In genomic region chr2:18774326-18774725, GRCm38 (mm10) we compare ENCODE assay signal across 18 mouse cellular contexts.
DNase-seq lines count a peak whose midpoint lies in the region; ATAC-seq and TF ChIP-seq lines count a peak whose summit lies in the region.
"Had no signal": no experiment of that assay in that cellular context is flagged by ENCODE, and none has a peak within 500 bp of the region (broad histone marks: within the 10 kb centered on the region; RNA-seq: fewer than 3 reads in every experiment).

No protein-coding gene starts in this region.

- H3K27me3 ChIP-seq in liver, adult 2 months (ENCODE audit: control insufficient read depth, insufficient read depth, low read length) = no peaks in the 10 kb centered on the region
- no peaks in the 10 kb centered on the region for H3K27me3 ChIP-seq in intestine, embryonic 16.5 days (replicated peaks; ENCODE audit: control insufficient read depth, insufficient read depth, low read length)
- no peaks in the 10 kb centered on the region for H3K27me3 ChIP-seq in stomach, embryonic 14.5 days (ENCODE audit: control insufficient read depth, insufficient read depth, low read length)
- H3K27me3 ChIP-seq in forebrain, embryonic 13.5 days = peaks cover 32% of the 10 kb centered on the region; the same call in 1 of the 2 replicates
- no peaks in the 10 kb centered on the region for H3K27me3 ChIP-seq in kidney, embryonic 14.5 days (ENCODE audit: control insufficient read depth, insufficient read depth, low read length)

- WGBS in liver, adult 2 months = 33% methylated on average over 6 of the region's 6 CpGs
- WGBS in intestine, embryonic 16.5 days = 56% methylated on average over 6 of the region's 6 CpGs
- WGBS in stomach, embryonic 14.5 days = 66% methylated on average over 6 of the region's 6 CpGs
- WGBS in forebrain, embryonic 13.5 days = 89% methylated on average over 6 of the region's 6 CpGs
- 87% methylated on average over 6 of the region's 6 CpGs for WGBS in kidney, embryonic 14.5 days

- H3K4me3 ChIP-seq in liver, adult 2 months (ENCODE audit: insufficient read depth, low read depth, low read length) = no peak overlapping the region
- no peak overlapping the region for H3K4me3 ChIP-seq in intestine, embryonic 16.5 days (ENCODE audit: low read length)
- H3K4me3 ChIP-seq in stomach, embryonic 14.5 days (ENCODE audit: low read depth, low read length) = no peak overlapping the region
- no peak overlapping the region for H3K4me3 ChIP-seq in forebrain, embryonic 13.5 days
- no peak overlapping the region for H3K4me3 ChIP-seq in kidney, embryonic 14.5 days (ENCODE audit: low read length)
- H3K4me3 ChIP-seq: embryonic facial prominence, embryonic 13.5 days; forebrain, embryonic 12.5 days; hindbrain, embryonic 12.5 days had no signal

- H3K79me2 ChIP-seq in liver, adult 2 months (ENCODE audit: control insufficient read depth, insufficient read depth, low read length) = no peaks in the 10 kb centered on the region

- no peaks in the 10 kb centered on the region for H3K36me3 ChIP-seq in liver, adult 2 months (ENCODE audit: control insufficient read depth, insufficient read depth, low read length)
- no peaks in the 10 kb centered on the region for H3K36me3 ChIP-seq in intestine, embryonic 16.5 days (ENCODE audit: control insufficient read depth, insufficient read depth, low read length)
- H3K36me3 ChIP-seq in stomach, embryonic 14.5 days (ENCODE audit: control insufficient read depth, insufficient read depth, low read length) = no peaks in the 10 kb centered on the region
- H3K36me3 ChIP-seq in forebrain, embryonic 13.5 days (ENCODE audit: poor library complexity, severe bottlenecking) = no peaks in the 10 kb centered on the region
- H3K36me3 ChIP-seq in kidney, embryonic 14.5 days (ENCODE audit: control insufficient read depth, insufficient read depth, low read length) = no peaks in the 10 kb centered on the region
- H3K36me3 ChIP-seq: embryonic facial prominence, embryonic 13.5 days; forebrain, embryonic 12.5 days; hindbrain, embryonic 12.5 days had no signal

- no peaks in the 10 kb centered on the region for H3K4me1 ChIP-seq in liver, adult 2 months (ENCODE audit: control insufficient read depth, insufficient read depth, low read length)
- H3K4me1 ChIP-seq in intestine, embryonic 16.5 days (ENCODE audit: control insufficient read depth, insufficient read depth, low read length) = peaks cover 4% of the 10 kb centered on the region; the same call in 1 of the 2 replicates
- H3K4me1 ChIP-seq in stomach, embryonic 14.5 days (ENCODE audit: control insufficient read depth, insufficient read depth, low read length) = peaks cover 8% of the 10 kb centered on the region; the same call in 1 of the 2 replicates
- H3K4me1 ChIP-seq in forebrain, embryonic 13.5 days = peaks cover 14% of the 10 kb centered on the region
- H3K4me1 ChIP-seq in kidney, embryonic 14.5 days (ENCODE audit: control insufficient read depth, insufficient read depth, low read length) = 0 out of 2 replicates have a peak, but pooled peaks cover 5% of the 10 kb centered on the region

- H3K9ac ChIP-seq in liver, adult 2 months (ENCODE audit: low read depth, low read length) = no peak overlapping the region
- no peak overlapping the region for H3K9ac ChIP-seq in intestine, embryonic 16.5 days (ENCODE audit: low read depth, low read length)
- no peak overlapping the region for H3K9ac ChIP-seq in stomach, embryonic 14.5 days (replicated peaks; ENCODE audit: low read depth, low read length)
- no peak overlapping the region for H3K9ac ChIP-seq in forebrain, embryonic 13.5 days
- no peak overlapping the region for H3K9ac ChIP-seq in kidney, embryonic 14.5 days (ENCODE audit: low read depth, low read length)
- H3K9ac ChIP-seq: embryonic facial prominence, embryonic 13.5 days; forebrain, embryonic 12.5 days; forebrain, postnatal 0 days; hindbrain, embryonic 12.5 days had no signal

- no peak overlapping the region for H3K27ac ChIP-seq in liver, adult 2 months (replicated peaks; ENCODE audit: insufficient read depth, low read depth, low read length)
- H3K27ac ChIP-seq in intestine, embryonic 16.5 days (ENCODE audit: low read length) = 0 out of 2 replicates have a peak overlapping the region, but pooled peaks have one; percentile 36
- peak overlapping the region; percentile 44; the same call in 1 of the 2 replicates for H3K27ac ChIP-seq in stomach, embryonic 14.5 days (ENCODE audit: low read length)
- H3K27ac ChIP-seq in forebrain, embryonic 13.5 days = no peak overlapping the region
- no peak overlapping the region for H3K27ac ChIP-seq in kidney, embryonic 14.5 days (ENCODE audit: low read depth, low read length)
- H3K27ac ChIP-seq: embryonic facial prominence, embryonic 13.5 days; forebrain, embryonic 12.5 days; hindbrain, embryonic 12.5 days had no signal

- peak; percentile 7 for DNase-seq in liver, adult 2 months (ENCODE audit: extremely low read depth, low read depth, low spot score)
- DNase-seq in liver = no peak
- DNase-seq in yolk sac, embryonic 10.5 days (ENCODE audit: low spot score) = peak; percentile 26
- DNase-seq: adrenal gland, postnatal 10 days; cerebellum, adult 11 months; cerebellum, adult 8-10 months; cerebellum, postnatal 14 days; forebrain, postnatal 0 days; gastrocnemius, postnatal 14 days; heart, postnatal 10 days; heart, postnatal 4 days had no signal

- no peak for TF ChIP-seq CTCF in liver, adult 2 months (IDR thresholded peaks at IDR 0.05; ENCODE audit: low read depth, low read length)

- H3K4me2 ChIP-seq in intestine, embryonic 16.5 days (ENCODE audit: low read depth, low read length) = no peak overlapping the region
- no peak overlapping the region for H3K4me2 ChIP-seq in stomach, embryonic 14.5 days (replicated peaks; ENCODE audit: low read depth, low read length)
- H3K4me2 ChIP-seq in forebrain, embryonic 13.5 days = no peak overlapping the region
- no peak overlapping the region for H3K4me2 ChIP-seq in kidney, embryonic 14.5 days (replicated peaks; ENCODE audit: low read depth, low read length)
- H3K4me2 ChIP-seq: embryonic facial prominence, embryonic 13.5 days; forebrain, embryonic 12.5 days; hindbrain, embryonic 12.5 days had no signal

- TF ChIP-seq POLR2A in liver, adult 2 months (IDR thresholded peaks at IDR 0.05; ENCODE audit: extremely low read depth, insufficient read depth, low read length) = no peak

- no peaks in the 10 kb centered on the region for H3K9me3 ChIP-seq in intestine, embryonic 16.5 days (ENCODE audit: control insufficient read depth, low read length)
- H3K9me3 ChIP-seq in stomach, embryonic 14.5 days (ENCODE audit: control insufficient read depth, low read depth, low read length) = no peaks in the 10 kb centered on the region
- H3K9me3 ChIP-seq in forebrain, embryonic 13.5 days (replicated peaks) = no peaks in the 10 kb centered on the region
- no peaks in the 10 kb centered on the region for H3K9me3 ChIP-seq in kidney, embryonic 14.5 days (ENCODE audit: control insufficient read depth, low read length)
- H3K9me3 ChIP-seq: embryonic facial prominence, embryonic 13.5 days; forebrain, embryonic 12.5 days; hindbrain, embryonic 12.5 days had no signal

- peak; percentile 89 for ATAC-seq in intestine, embryonic 16.5 days
- ATAC-seq in stomach, embryonic 14.5 days (ENCODE audit: insufficient number of reproducible peaks, insufficient read depth, low FRiP score, low read depth) = peak; percentile 46
- ATAC-seq in forebrain, embryonic 13.5 days = no peak
- no peak for ATAC-seq in kidney, embryonic 14.5 days (ENCODE audit: low FRiP score, low TSS enrichment)
- ATAC-seq: forebrain, postnatal 0 days had no signal

Comparison
In these comparisons a context has a peak if more than half of its experiments do, and no peak if none do; other contexts are left out.
1. H3K27ac ChIP-seq: peak in intestine, embryonic 16.5 days (single experiment) and stomach, embryonic 14.5 days (single experiment); none in liver, adult 2 months (single experiment), forebrain, embryonic 13.5 days (single experiment) and kidney, embryonic 14.5 days (single experiment).
2. ATAC-seq: peak in intestine, embryonic 16.5 days (single experiment) and stomach, embryonic 14.5 days (single experiment); none in forebrain, embryonic 13.5 days (single experiment) and kidney, embryonic 14.5 days (single experiment).